Mouse (Mus musculus): ENCODE results near the gene Rpa3. TPM values are rescaled to one million over a fixed set of nuclear protein-coding genes. Genes with fewer than 3 reads are reported as not detected.

The Rpa3 gene
- total and polyA plus RNA-seq, 3 experiments: 74.0 to 264 (median 107) TPM

- dilution Hi-C loops (cut with MboI; ENCODE audit: extremely low pct_ligation_motif_present, extremely low pct_unique_long_range_greater_than_20kb, low sequenced_read_pairs): no loop called here
- no peaks in the 10 kb centered on the region for H3K9me3 ChIP-seq (replicated peaks; ENCODE audit: low read length)
- TF ChIP-seq ZMIZ1 (IDR thresholded peaks at IDR 0.05; ENCODE audit: low read depth, low read length): no peak
- TF ChIP-seq HCFC1 (IDR thresholded peaks at IDR 0.05; ENCODE audit: low read depth, low read length): no peak
- TF ChIP-seq ZKSCAN1 (IDR thresholded peaks at IDR 0.05; ENCODE audit: borderline replicate concordance, low read depth, low read length): no peak
- TF ChIP-seq MEF2A (IDR thresholded peaks at IDR 0.05; ENCODE audit: borderline replicate concordance, low read depth, low read length): no peak
- TF ChIP-seq KAT2A (IDR thresholded peaks at IDR 0.05; ENCODE audit: insufficient replicate concordance, low read length): no peak
- TF ChIP-seq SIN3A (IDR thresholded peaks at IDR 0.05; ENCODE audit: low read length): no peak
- no peak for TF ChIP-seq MAZ (IDR thresholded peaks at IDR 0.05; ENCODE audit: low read depth, low read length)
- TF ChIP-seq SMC3 (IDR thresholded peaks at IDR 0.05; ENCODE audit: low read depth, low read length): no peak
- TF ChIP-seq USF1 (IDR thresholded peaks at IDR 0.05; ENCODE audit: low read depth, low read length): no peak
- no peak for TF ChIP-seq TBP (conservative IDR thresholded peaks at IDR 0.05; ENCODE audit: low read depth, low read length)
- TF ChIP-seq ETS1 (conservative IDR thresholded peaks at IDR 0.05; ENCODE audit: low read depth, low read length): no peak
- no peak for TF ChIP-seq EP300 (IDR thresholded peaks at IDR 0.05; ENCODE audit: low read length)
- no peak for TF ChIP-seq MXI1 (IDR thresholded peaks at IDR 0.05; ENCODE audit: low read depth, low read length)
- no peak for TF ChIP-seq CTCF (conservative IDR thresholded peaks at IDR 0.05 in 1 of 2, IDR thresholded peaks at IDR 0.05 in 1 of 2; ENCODE audit: low read depth in 2 of 2, low read length in 2 of 2)
- H3K27ac ChIP-seq (ENCODE audit: insufficient read depth, low read depth): no peak overlapping the region
- H3K4me1 ChIP-seq (ENCODE audit: control insufficient read depth in 1 of 2, insufficient read depth in 2 of 2): peaks cover 12 to 44% of the 10 kb centered on the region in 2 experiments
- in situ Hi-C loops (cut with MboI; ENCODE audit: low pct_ligation_motif_present, low pct_unique_long_range_greater_than_20kb, low sequenced_read_pairs): loop anchor here (25.0 kb wide), 1 partner anchor 402 kb away; no protein-coding TSS in a partner anchor
- H3K79me2 ChIP-seq (replicated peaks; ENCODE audit: control insufficient read depth, extremely low read depth, insufficient read depth, poor library complexity, severe bottlenecking): peaks cover 3% of the 10 kb centered on the region
- H3K4me3 ChIP-seq (replicated peaks in 1 of 3; ENCODE audit: low read depth in 2 of 3, low read length in 2 of 3, poor library complexity in 1 of 3): no peak overlapping the region
- no peak overlapping the region for H3K9ac ChIP-seq (ENCODE audit: insufficient read depth, low read depth)
- H3K4me2 ChIP-seq (ENCODE audit: insufficient read depth, low read depth, poor library complexity, severe bottlenecking): no peak overlapping the region
- DNase-seq (ENCODE audit: extremely low read depth): no peak
- no peaks in the 10 kb centered on the region for H3K27me3 ChIP-seq (replicated peaks)
- peaks cover 0 to 13% of the 10 kb centered on the region in 2 experiments for H3K36me3 ChIP-seq (replicated peaks in 1 of 2; ENCODE audit: control insufficient read depth in 1 of 2, insufficient read depth in 1 of 2, low read length in 1 of 2)
Observed at GRCm38 (mm10) chr6:8285401-8285960, 26.5 kb upstream of the Rpa3 start.

GRCm38 (mm10) chr6:8283255-8283654 is 24.3 kb upstream of the Rpa3 start:
- in situ Hi-C loops (cut with MboI; ENCODE audit: low pct_ligation_motif_present, low pct_unique_long_range_greater_than_20kb, low sequenced_read_pairs): loop anchor here (25.0 kb wide), 1 partner anchor 404 kb away; no protein-coding TSS in a partner anchor
- dilution Hi-C loops (cut with MboI; ENCODE audit: extremely low pct_ligation_motif_present, extremely low pct_unique_long_range_greater_than_20kb, low sequenced_read_pairs): no loop called here
- H3K4me1 ChIP-seq (ENCODE audit: control insufficient read depth in 1 of 2, insufficient read depth in 2 of 2): peaks cover 2 to 26% of the 10 kb centered on the region in 2 experiments; a peak in 3 of 4 replicates
- DNase-seq (ENCODE audit: extremely low read depth): no peak
- H3K4me3 ChIP-seq (replicated peaks in 1 of 3; ENCODE audit: low read depth in 2 of 3, low read length in 2 of 3, poor library complexity in 1 of 3): no peak overlapping the region
- TF ChIP-seq PAX5 (IDR thresholded peaks at IDR 0.05; ENCODE audit: low read length): no peak
- no peak for TF ChIP-seq ZKSCAN1 (IDR thresholded peaks at IDR 0.05; ENCODE audit: borderline replicate concordance, low read depth, low read length)
- no peak for TF ChIP-seq MXI1 (IDR thresholded peaks at IDR 0.05; ENCODE audit: low read depth, low read length)
- TF ChIP-seq KAT2A (IDR thresholded peaks at IDR 0.05; ENCODE audit: insufficient replicate concordance, low read length): no peak
- TF ChIP-seq MAX (IDR thresholded peaks at IDR 0.05; ENCODE audit: low read length): no peak
- no peak for TF ChIP-seq ZMIZ1 (IDR thresholded peaks at IDR 0.05; ENCODE audit: low read depth, low read length)
- no peak for TF ChIP-seq TCF12 (IDR thresholded peaks at IDR 0.05; ENCODE audit: low read depth, low read length)
- no peak for TF ChIP-seq POLR2AphosphoS2 (IDR thresholded peaks at IDR 0.05; ENCODE audit: low read depth, low read length)
- no peak for TF ChIP-seq TBP (conservative IDR thresholded peaks at IDR 0.05; ENCODE audit: low read depth, low read length)
- TF ChIP-seq ELF1 (IDR thresholded peaks at IDR 0.05; ENCODE audit: low read depth, low read length): no peak
- no peak for TF ChIP-seq IRF4 (IDR thresholded peaks at IDR 0.05; ENCODE audit: low read depth, low read length)
- no peak for TF ChIP-seq CHD2 (IDR thresholded peaks at IDR 0.05; ENCODE audit: low read length)
- no peak for TF ChIP-seq NELFE (IDR thresholded peaks at IDR 0.05; ENCODE audit: low read depth, low read length)
- TF ChIP-seq POLR2A (IDR thresholded peaks at IDR 0.05; ENCODE audit: low read depth, low read length): no peak
- peaks cover 4% of the 10 kb centered on the region for H3K9me3 ChIP-seq (replicated peaks; ENCODE audit: low read length)
- H3K4me2 ChIP-seq (ENCODE audit: insufficient read depth, low read depth, poor library complexity, severe bottlenecking): no peak overlapping the region
- peaks cover 3% of the 10 kb centered on the region for H3K79me2 ChIP-seq (replicated peaks; ENCODE audit: control insufficient read depth, extremely low read depth, insufficient read depth, poor library complexity, severe bottlenecking)
- no peak overlapping the region for H3K9ac ChIP-seq (ENCODE audit: insufficient read depth, low read depth)
- H3K27ac ChIP-seq (ENCODE audit: insufficient read depth, low read depth): no peak overlapping the region
- peaks cover 7 to 26% of the 10 kb centered on the region in 2 experiments for H3K36me3 ChIP-seq (replicated peaks in 1 of 2; ENCODE audit: control insufficient read depth in 1 of 2, insufficient read depth in 1 of 2, low read length in 1 of 2)
- no peaks in the 10 kb centered on the region for H3K27me3 ChIP-seq (replicated peaks)
